ENCODE assay signal across 13 mouse cellular contexts in the genomic region with DNA sequence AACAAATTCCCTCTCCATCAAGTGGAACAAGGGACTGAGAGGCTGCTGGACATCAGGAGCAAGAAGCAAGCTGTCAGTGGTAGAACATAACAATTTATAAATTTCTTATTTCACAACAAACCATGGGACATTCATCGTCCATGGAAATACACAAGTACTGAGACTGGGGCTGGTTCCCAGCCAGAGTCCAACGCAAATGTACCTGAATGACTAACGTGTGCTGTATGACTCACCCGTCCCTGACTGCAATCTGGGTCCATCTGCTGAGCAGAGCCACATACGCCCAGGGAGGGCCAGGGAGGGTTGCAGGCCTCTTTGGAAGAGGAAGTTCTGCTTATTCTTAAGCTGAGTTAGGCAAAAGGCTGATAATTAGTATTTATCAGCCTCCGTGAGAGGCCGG.
A peak's percentile ranks its signal among the peaks of the same experiment; 100 is the strongest.
DNase-seq lines count a peak whose midpoint lies in the region; ATAC-seq and TF ChIP-seq lines count a peak whose summit lies in the region.
"Had no signal": no experiment of that assay in that cellular context is flagged by ENCODE, and none has a peak within 500 bp of the region (broad histone marks: within the 10 kb centered on the region; RNA-seq: fewer than 3 reads in every experiment).

No protein-coding gene starts in this region.

- no peak for TF ChIP-seq POLR2A in MEL (IDR thresholded peaks at IDR 0.05; ENCODE audit: control insufficient read depth in 1 of 2, insufficient read depth in 1 of 2, low read depth in 1 of 2, low read length in 2 of 2, poor library complexity in 1 of 2)

- 35% methylated on average over 7 of the region's 7 CpGs for WGBS in intestine, postnatal 0 days
- 88% methylated on average over 7 of the region's 7 CpGs for WGBS in hindbrain, embryonic 10.5 days

- DNase-seq in left cerebral cortex, adult 18-20 months (ENCODE audit: low spot score in 2 of 2): peak; percentile 8 to 12
- no peak for DNase-seq in left cerebral cortex, adult 11 months (ENCODE audit: low spot score)
- peak; percentile 3 for DNase-seq in MEL (ENCODE audit: low read depth, low spot score)
- peak; percentile 77 for DNase-seq in cerebellum, adult 11-12 months
- DNase-seq in Muller cell, postnatal 12 days (ENCODE audit: inconsistent ontology term): no peak
- DNase-seq in B cell, adult 2 months: no peak
- no peak for DNase-seq in hindbrain, embryonic 10.5 days (ENCODE audit: low spot score)
- DNase-seq: kidney, postnatal 10 days; lung, embryonic 14.5 days; thymus, postnatal 25 days had no signal

- ATAC-seq in intestine, postnatal 0 days: peak; percentile 98

- H3K9me3 ChIP-seq in MEL (replicated peaks; ENCODE audit: insufficient read depth, low read length): no peaks in the 10 kb centered on the region
- no peaks in the 10 kb centered on the region for H3K9me3 ChIP-seq in intestine, postnatal 0 days (ENCODE audit: control insufficient read depth)
- H3K9me3 ChIP-seq in hindbrain, embryonic 10.5 days: no peaks in the 10 kb centered on the region
- H3K9me3 ChIP-seq: heart, embryonic 12.5 days had no signal

- no peak overlapping the region for H3K4me3 ChIP-seq in MEL (ENCODE audit: control insufficient read depth in 1 of 2, insufficient read depth in 1 of 2, low read depth in 2 of 2, low read length in 2 of 2)
- no peak overlapping the region for H3K4me3 ChIP-seq in intestine, postnatal 0 days (ENCODE audit: low read depth, low read length)
- H3K4me3 ChIP-seq in hindbrain, embryonic 10.5 days: no peak overlapping the region
- H3K4me3 ChIP-seq: heart, embryonic 12.5 days had no signal

- no peak for TF ChIP-seq RAD21 in MEL (IDR thresholded peaks at IDR 0.05; ENCODE audit: low read depth, low read length)

- TF ChIP-seq EP300 in MEL (IDR thresholded peaks at IDR 0.05; ENCODE audit: low read depth in 1 of 2, low read length in 2 of 2): no peak

- no peak for TF ChIP-seq CTCF in MEL (IDR thresholded peaks at IDR 0.05 in 2 of 3, conservative IDR thresholded peaks at IDR 0.05 in 1 of 3; ENCODE audit: control insufficient read depth in 1 of 3, insufficient read depth in 1 of 3, low read depth in 2 of 3, low read length in 3 of 3, poor library complexity in 1 of 3, severe bottlenecking in 1 of 3)
- TF ChIP-seq CTCF in intestine, postnatal 0 days (IDR thresholded peaks at IDR 0.05; ENCODE audit: low read depth): no peak

- H3K36me3 ChIP-seq in MEL (ENCODE audit: control insufficient read depth in 1 of 2, insufficient read depth in 2 of 2, low read length in 2 of 2): no peaks in the 10 kb centered on the region
- H3K36me3 ChIP-seq in intestine, postnatal 0 days (ENCODE audit: control insufficient read depth, insufficient read depth): no peaks in the 10 kb centered on the region
- no peaks in the 10 kb centered on the region for H3K36me3 ChIP-seq in hindbrain, embryonic 10.5 days
- H3K36me3 ChIP-seq: heart, embryonic 12.5 days had no signal

- no peak overlapping the region for H3K4me2 ChIP-seq in intestine, postnatal 0 days (replicated peaks; ENCODE audit: low read depth)
- H3K4me2 ChIP-seq: heart, embryonic 12.5 days; hindbrain, embryonic 14.5 days; lung, embryonic 14.5 days had no signal

- H3K27me3 ChIP-seq in MEL (ENCODE audit: control insufficient read depth in 1 of 2, insufficient read depth in 2 of 2, low read length in 2 of 2): no peaks in the 10 kb centered on the region
- no peaks in the 10 kb centered on the region for H3K27me3 ChIP-seq in intestine, postnatal 0 days (replicated peaks; ENCODE audit: control insufficient read depth, insufficient read depth, low read length)
- H3K27me3 ChIP-seq in hindbrain, embryonic 10.5 days (ENCODE audit: insufficient read depth, poor library complexity, severe bottlenecking): no peaks in the 10 kb centered on the region
- H3K27me3 ChIP-seq: heart, embryonic 12.5 days had no signal

- no peak overlapping the region for H3K27ac ChIP-seq in MEL (ENCODE audit: control insufficient read depth, low read depth, low read length)
- no peak overlapping the region for H3K27ac ChIP-seq in intestine, postnatal 0 days (ENCODE audit: low read depth, low read length)
- no peak overlapping the region for H3K27ac ChIP-seq in hindbrain, embryonic 10.5 days
- H3K27ac ChIP-seq: hindbrain, embryonic 14.5 days had no signal

- H3K4me1 ChIP-seq in MEL (ENCODE audit: control insufficient read depth in 1 of 2, insufficient read depth in 2 of 2, low read length in 2 of 2): no peaks in the 10 kb centered on the region
- no peaks in the 10 kb centered on the region for H3K4me1 ChIP-seq in intestine, postnatal 0 days (replicated peaks; ENCODE audit: control insufficient read depth, insufficient read depth, low read length)
- H3K4me1 ChIP-seq in hindbrain, embryonic 10.5 days (replicated peaks): no peaks in the 10 kb centered on the region

- no peaks in the 10 kb centered on the region for H3K79me2 ChIP-seq in MEL (ENCODE audit: control insufficient read depth, insufficient read depth, low read length, poor library complexity)

- H3K9ac ChIP-seq in MEL (ENCODE audit: control insufficient read depth, low read depth, low read length, poor library complexity, severe bottlenecking): no peak overlapping the region
- H3K9ac ChIP-seq in intestine, postnatal 0 days (ENCODE audit: low read depth, low read length): no peak overlapping the region
- H3K9ac ChIP-seq: heart, embryonic 12.5 days; hindbrain, embryonic 14.5 days; lung, embryonic 14.5 days had no signal

TF ChIP-seq in MEL, 35 proteins besides CTCF, POLR2A, EP300 and RAD21:
- TF ChIP-seq TCF12 (IDR thresholded peaks at IDR 0.05; ENCODE audit: low read depth, low read length) (no peak), GATA1 (IDR thresholded peaks at IDR 0.05; ENCODE audit: low read depth, low read length) (no peak), NRF1 (IDR thresholded peaks at IDR 0.05; ENCODE audit: insufficient read depth, low read depth, low read length, poor library complexity, severe bottlenecking) (no peak), NELFE (IDR thresholded peaks at IDR 0.05; ENCODE audit: low read depth, low read length) (no peak), CHD1 (IDR thresholded peaks at IDR 0.05; ENCODE audit: low read depth, low read length) (no peak), MYC (IDR thresholded peaks at IDR 0.05; ENCODE audit: low read depth, low read length) (no peak), ZKSCAN1 (IDR thresholded peaks at IDR 0.05; ENCODE audit: low read depth, low read length) (no peak), JUND (IDR thresholded peaks at IDR 0.05; ENCODE audit: low read depth, low read length) (no peak), MAX (IDR thresholded peaks at IDR 0.05; ENCODE audit: low read length) (no peak), CHD2 (IDR thresholded peaks at IDR 0.05; ENCODE audit: low read length) (no peak), MYB (IDR thresholded peaks at IDR 0.05; ENCODE audit: low read depth, low read length) (no peak), TAL1 (IDR thresholded peaks at IDR 0.05; ENCODE audit: low read length) (no peak), USF2 (IDR thresholded peaks at IDR 0.05; ENCODE audit: borderline replicate concordance in 1 of 2, insufficient read depth in 1 of 2, low read depth in 1 of 2, low read length in 2 of 2) (no peak), POLR2AphosphoS2 (IDR thresholded peaks at IDR 0.05; ENCODE audit: low read length) (no peak), HCFC1 (IDR thresholded peaks at IDR 0.05; ENCODE audit: low read depth, low read length) (no peak), GABPA (IDR thresholded peaks at IDR 0.05; ENCODE audit: low read depth, low read length) (no peak), E2F4 (IDR thresholded peaks at IDR 0.05; ENCODE audit: borderline replicate concordance, low read depth, low read length) (no peak), UBTF (IDR thresholded peaks at IDR 0.05; ENCODE audit: borderline replicate concordance, insufficient read depth, low read depth, low read length) (no peak)

Comparison
In these comparisons a context has a peak if more than half of its experiments do, and no peak if none do; other contexts are left out.
1. DNase-seq: peak in left cerebral cortex, adult 18-20 months (2 of 2), MEL (single experiment) and cerebellum, adult 11-12 months (single experiment); none in left cerebral cortex, adult 11 months (single experiment), Muller cell, postnatal 12 days (single experiment), B cell, adult 2 months (0 of 2) and hindbrain, embryonic 10.5 days (single experiment).